Mouse (Mus musculus): Measurements from ENCODE around the gene Mt1.

Gene Mt1

DNA sequence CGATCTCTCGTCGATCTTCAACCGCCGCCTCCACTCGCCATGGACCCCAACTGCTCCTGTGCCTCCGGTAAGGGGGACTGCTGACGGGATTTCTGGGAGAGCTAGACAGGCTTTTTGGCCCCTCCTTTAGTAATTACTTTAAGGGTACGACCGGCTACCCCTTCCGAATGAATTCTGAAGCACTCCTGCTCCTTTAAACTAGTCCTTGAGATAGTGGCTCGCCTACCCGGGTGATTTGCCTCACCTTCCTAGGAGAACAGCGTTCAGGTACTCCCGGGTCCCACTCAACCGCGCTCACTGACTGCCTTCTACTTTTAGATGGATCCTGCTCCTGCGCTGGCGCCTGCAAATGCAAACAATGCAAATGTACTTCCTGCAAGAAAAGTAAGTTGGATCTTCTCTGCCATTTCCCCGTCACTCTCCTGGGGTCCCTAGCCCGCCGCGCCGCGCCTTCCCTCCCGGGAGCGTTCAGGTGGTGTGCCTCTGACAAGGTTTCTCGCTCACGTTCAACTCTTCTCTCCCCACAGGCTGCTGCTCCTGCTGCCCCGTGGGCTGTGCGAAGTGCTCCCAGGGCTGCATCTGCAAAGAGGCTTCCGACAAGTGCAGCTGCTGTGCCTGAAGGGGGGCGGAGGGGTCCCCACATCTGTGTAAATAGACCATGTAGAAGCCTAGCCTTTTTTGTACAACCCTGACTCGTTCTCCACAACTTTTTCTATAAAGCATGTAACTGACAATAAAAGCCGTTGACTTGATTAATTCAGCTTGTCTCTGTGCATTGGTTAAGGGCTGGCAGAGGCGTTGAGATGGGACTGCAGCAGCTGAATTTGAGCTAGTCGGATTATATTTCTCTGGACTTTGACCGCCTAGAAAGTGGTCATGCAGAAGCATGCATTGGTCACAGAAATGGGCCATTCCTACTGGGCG, 5.8 kb upstream of the Mt1 start:
- DNase-seq (ENCODE audit: low spot score): no peak

- no peak for DNase-seq (ENCODE audit: low spot score)
Observed at GRCm38 (mm10) chr8:94173848-94174403, 5.0 kb upstream of the Mt1 start.

- DNase-seq (ENCODE audit: low spot score): no peak
Observed at GRCm38 (mm10) chr8:94174619-94175213, 4.2 kb upstream of the Mt1 start.

DNA sequence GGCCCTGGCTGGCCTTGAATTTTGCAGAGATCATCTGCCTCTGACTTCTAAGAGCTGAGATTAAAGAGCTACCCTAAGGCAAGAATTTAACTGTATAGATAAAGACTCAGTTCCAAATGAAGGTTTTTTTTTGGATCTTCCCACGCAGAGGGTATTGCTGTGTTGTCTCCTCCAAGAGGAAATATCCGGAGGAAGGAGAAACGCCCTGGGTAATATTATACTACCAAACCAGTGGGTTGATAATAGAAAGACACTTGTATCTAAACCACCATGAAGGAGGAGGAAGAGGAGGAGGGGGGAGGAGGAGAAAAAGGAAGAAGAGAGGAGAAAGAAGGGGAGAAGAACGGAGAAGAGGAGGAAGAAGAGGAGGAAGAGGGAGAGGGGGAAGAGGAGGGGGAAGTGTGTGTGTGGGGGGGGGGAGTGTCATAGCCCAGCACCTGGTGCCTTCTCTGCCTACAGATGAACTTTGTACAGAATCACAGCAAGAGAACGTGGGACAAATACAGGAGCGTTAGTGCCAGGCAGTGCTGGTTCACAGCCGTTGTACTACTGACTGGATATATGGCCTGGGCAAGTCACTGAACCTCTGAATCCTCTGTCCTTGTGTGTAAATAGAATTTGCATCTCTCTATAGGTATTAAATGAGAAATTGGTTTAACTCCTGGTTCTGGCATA, 1.0 kb upstream of the Mt1 start:
- no peak for DNase-seq (ENCODE audit: low spot score)

GRCm38 (mm10) chr8:94179713-94180560, 1.1 kb downstream of the Mt1 start:
- DNase-seq (ENCODE audit: low spot score): no peak

- no peak for DNase-seq (ENCODE audit: low spot score)
Observed at GRCm38 (mm10) chr8:94180561-94180908, 1.7 kb downstream of the Mt1 start.

GRCm38 (mm10) chr8:94182055-94182929, 3.4 kb downstream of the Mt1 start:
- DNase-seq (ENCODE audit: low spot score): no peak

GRCm38 (mm10) chr8:94183117-94183516, 4.2 kb downstream of the Mt1 start:
- DNase-seq (ENCODE audit: low spot score): no peak

GRCm38 (mm10) chr8:94184357-94184843, 5.5 kb downstream of the Mt1 start:
- DNase-seq (ENCODE audit: low spot score): no peak

DNA sequence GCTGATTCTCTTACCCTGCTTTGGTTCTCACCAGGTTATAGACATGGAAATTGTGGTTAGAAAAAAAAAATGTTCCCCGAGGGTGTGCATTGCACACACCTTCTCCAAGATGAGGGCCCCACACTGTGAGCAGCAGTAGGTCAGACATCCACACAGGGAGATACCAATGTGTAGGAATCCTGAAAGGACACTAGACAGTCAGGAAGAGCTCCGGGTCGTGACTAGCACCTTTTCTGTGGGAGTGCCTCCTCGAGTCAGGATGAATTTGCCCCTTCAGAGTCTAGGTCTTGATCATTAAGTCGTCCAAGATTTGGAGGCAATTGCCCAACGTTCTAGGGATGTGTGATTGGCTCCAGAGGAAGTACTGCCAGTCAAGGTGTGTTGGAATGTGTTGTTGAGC, 6.9 kb downstream of the Mt1 start:
- no peak for DNase-seq (ENCODE audit: low spot score)

- no peak for DNase-seq (ENCODE audit: low spot score)
Observed at GRCm38 (mm10) chr8:94186542-94186941, 7.7 kb downstream of the Mt1 start.

- DNase-seq (ENCODE audit: low spot score): no peak
Observed at GRCm38 (mm10) chr8:94187290-94188002, 8.6 kb downstream of the Mt1 start.

DNA sequence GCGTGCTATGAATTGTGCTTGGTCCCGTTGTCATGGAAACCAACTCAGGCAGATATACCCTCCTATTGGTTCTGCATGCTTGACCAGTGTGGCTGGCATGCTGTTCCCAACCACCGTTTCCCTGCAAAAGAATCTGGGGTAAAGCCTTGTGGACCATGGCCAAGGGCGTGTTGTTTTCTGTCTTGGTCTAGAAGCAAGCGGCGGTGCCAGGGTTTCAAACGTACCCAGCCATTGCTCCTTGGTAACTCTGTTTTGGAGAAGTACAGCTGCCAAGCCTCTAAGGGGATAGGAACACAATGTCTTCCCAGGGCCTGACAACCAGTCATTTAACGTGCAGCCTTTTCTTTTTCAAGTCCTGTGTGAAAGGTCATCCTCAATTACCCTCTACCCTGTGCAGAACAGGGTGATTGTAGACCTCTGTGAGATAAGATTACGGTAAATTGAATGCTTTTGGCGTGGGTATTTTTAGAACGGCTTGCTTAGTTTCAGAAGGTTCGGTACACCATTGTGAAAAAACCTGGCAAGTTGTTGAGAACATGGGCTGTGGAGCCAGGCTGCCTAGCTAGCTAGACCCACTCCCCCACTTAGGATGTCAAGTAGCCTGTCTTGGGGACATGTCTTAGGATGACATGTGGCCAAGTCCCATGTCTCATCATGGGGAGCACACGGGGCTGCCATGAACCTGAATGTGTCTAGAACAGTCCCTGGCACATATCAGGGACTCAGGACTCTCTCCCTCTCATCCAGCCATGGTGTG, 10.6 kb downstream of the Mt1 start:
- no peak for DNase-seq (ENCODE audit: low spot score)

- DNase-seq (ENCODE audit: low spot score): no peak
Observed at GRCm38 (mm10) chr8:94191101-94191691, 12.3 kb downstream of the Mt1 start.

DNA sequence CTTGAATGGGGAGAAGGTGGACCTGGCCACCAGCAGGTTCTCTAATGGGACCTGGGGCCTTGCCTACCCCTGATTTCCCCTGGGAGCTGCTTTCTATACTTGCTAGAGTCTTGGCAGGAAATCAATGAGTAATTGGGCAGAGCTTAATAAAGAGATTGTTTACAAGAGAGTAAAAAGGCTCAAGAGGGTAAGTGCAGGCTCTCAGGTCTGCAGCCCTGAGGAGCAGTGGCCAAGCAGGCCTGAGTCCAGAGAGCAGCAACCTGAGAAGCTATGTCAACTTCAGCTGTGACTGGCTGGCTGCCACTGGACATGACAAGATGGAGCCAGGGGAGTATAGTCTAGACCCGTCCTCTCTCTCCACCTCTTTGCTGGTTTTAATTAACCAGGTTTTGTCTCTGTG, 14.0 kb downstream of the Mt1 start:
- DNase-seq (ENCODE audit: low spot score): no peak

DNA sequence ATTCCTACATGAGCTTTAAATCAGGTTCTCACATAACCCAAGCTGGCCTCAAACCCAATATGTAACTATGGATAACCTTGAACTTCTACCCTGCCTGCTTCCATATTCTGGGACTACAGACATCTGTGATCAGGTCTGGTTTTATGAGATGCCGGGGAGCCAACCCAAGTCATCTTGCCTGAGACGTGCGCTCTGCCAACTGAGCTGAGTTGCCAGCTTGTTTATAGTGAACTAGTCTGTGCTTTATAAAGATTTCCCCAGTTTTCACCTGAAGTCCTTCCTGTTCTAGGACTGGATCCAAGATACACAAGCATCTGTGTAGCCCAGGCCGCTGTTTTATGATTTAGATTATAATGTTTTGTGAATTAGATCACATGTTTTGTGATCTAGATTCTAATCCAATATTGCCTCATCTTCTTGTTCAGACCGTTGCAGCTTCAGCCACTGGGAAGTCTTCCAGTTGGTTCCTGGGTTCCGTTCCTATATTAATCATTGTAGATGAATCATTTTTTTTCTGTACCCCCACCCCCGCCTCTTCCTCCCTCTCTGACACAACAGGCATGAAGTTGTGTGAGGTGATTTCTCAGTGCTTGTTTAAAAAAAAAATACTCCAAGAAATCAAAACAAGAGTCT, 15.8 kb downstream of the Mt1 start:
- no peak for DNase-seq (ENCODE audit: low spot score)

GRCm38 (mm10) chr8:94199202-94199869, 20.5 kb downstream of the Mt1 start:
- no peak for DNase-seq (ENCODE audit: low spot score)

DNA sequence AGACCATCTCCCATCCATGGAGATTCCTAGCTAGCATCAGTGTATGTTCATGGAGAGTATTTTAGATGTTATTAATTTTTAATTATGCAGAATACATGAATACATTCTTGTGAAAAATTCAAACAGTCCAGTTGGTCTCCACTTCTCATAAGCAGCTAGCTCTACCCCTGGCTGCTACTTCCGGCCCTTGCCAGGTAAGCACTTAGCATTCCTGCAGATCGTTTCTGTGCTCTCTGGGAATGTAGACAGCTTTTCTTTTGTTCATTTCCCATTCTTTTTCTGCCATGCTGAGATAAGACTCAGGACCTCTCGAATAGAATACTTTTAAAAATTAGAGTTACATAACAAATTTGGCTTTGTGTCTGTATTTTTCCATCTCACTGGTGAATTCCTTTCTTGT, 25.2 kb downstream of the Mt1 start:
- no peak for DNase-seq (ENCODE audit: low spot score)

All from layer of hippocampus, adult 9-10 months (tissue).